Mouse (Mus musculus): ENCODE measurements around the gene Med17. TPM values are rescaled to one million over a fixed set of nuclear protein-coding genes. Genes with fewer than 3 reads are reported as not detected.
"Not testable (repeated sequence)": the region's sequence is repeated elsewhere in the genome, so short reads cannot be mapped to it uniquely, and the experiment has no call there.

Med17 gene
- polyA plus RNA-seq (2014; fragmentation: Nextera tagmentation; extraction: Ambion mirVana), result 20.5 and 25.8 TPM in 2 replicates

- peak within 1 kb of the TSS; percentile 74 to 84 for H3K27ac ChIP-seq (replicated peaks in 1 of 2; ENCODE audit: control insufficient read depth in 1 of 2, insufficient read depth in 1 of 2, low read depth in 2 of 2, low read length in 2 of 2)
- WGBS, result 2% methylated on average over 57 of the region's 57 CpGs
- H3K4me3 ChIP-seq (ENCODE audit: control insufficient read depth in 1 of 2, insufficient read depth in 1 of 2, low read depth in 1 of 2, low read length in 2 of 2), result peak within 1 kb of the TSS; percentile 83 to 88
- ATAC-seq (ENCODE audit: insufficient number of reproducible peaks, insufficient read depth, low FRiP score, low read depth), result peak; percentile 93
- H3K4me2 ChIP-seq (ENCODE audit: low read length), result peak within 1 kb of the TSS; percentile 88
- peak within 1 kb of the TSS; percentile 94 for H3K9ac ChIP-seq (ENCODE audit: low read length)
- no peaks in the 10 kb centered on the region for H3K9me3 ChIP-seq (ENCODE audit: control insufficient read depth, low read length)
- H3K4me1 ChIP-seq (ENCODE audit: control insufficient read depth in 2 of 2, insufficient read depth in 2 of 2, low read length in 2 of 2), result peaks cover 2 to 13% of the 10 kb centered on the region in 2 experiments; a peak in 3 of 4 replicates
- H3K36me3 ChIP-seq (ENCODE audit: control insufficient read depth, insufficient read depth, low read length), result peaks cover 27% of the 10 kb centered on the region
- no peaks in the 10 kb centered on the region for H3K27me3 ChIP-seq (ENCODE audit: control insufficient read depth, insufficient read depth, low read length)
These were observed at the start of gene Med17 for GRCm38 (mm10) chr9:15279649-15280490. Gene Med17 (minus strand): TSS chr9:15279931.

DNA sequence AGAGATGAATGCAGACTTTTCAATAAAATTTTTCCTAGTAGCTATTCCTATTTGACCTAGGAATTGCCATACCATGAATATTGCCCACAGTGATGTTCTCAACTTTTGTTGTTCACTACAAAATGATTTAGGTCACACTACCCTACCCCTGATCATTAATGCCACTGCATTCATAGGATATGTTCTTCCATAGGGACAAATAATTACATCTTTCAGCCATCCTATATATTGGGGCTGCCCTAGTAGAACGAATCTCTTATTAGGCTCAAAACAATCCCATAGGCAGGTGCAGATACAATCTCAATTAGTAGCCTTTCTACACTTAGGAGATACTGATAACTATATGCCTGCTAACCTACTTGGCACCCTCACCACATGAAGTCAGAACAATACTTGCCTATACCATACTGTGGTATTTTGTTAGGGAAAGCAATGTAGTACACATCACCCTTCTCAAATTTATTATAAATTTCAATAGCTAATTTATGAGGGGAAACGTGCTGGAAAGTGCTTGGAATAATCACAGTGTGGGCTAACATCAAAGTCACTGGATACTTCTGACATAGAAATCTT lies 38.5 kb upstream of the Med17 start:
- Histone ChIP-seq H3K4me3 (ENCODE audit: control insufficient read depth in 1 of 2, insufficient read depth in 1 of 2, low read depth in 1 of 2, low read length in 2 of 2) (no peak overlapping the region), H3K4me1 (ENCODE audit: control insufficient read depth in 2 of 2, insufficient read depth in 2 of 2, low read length in 2 of 2) (no peaks in the 10 kb centered on the region), H3K9ac (ENCODE audit: low read length) (no peak overlapping the region), H3K27ac (replicated peaks in 1 of 2; ENCODE audit: control insufficient read depth in 1 of 2, insufficient read depth in 1 of 2, low read depth in 2 of 2, low read length in 2 of 2) (no peak overlapping the region), H3K36me3 (ENCODE audit: control insufficient read depth, insufficient read depth, low read length) (peaks cover 66% of the 10 kb centered on the region), H3K9me3 (ENCODE audit: control insufficient read depth, low read length) (no peaks in the 10 kb centered on the region), H3K4me2 (ENCODE audit: low read length) (no peak overlapping the region), H3K27me3 (ENCODE audit: control insufficient read depth, insufficient read depth, low read length) (no peaks in the 10 kb centered on the region)
- no peak for ATAC-seq (ENCODE audit: insufficient number of reproducible peaks, insufficient read depth, low FRiP score, low read depth)
- 87% methylated on average over 2 of the region's 2 CpGs for WGBS

DNA sequence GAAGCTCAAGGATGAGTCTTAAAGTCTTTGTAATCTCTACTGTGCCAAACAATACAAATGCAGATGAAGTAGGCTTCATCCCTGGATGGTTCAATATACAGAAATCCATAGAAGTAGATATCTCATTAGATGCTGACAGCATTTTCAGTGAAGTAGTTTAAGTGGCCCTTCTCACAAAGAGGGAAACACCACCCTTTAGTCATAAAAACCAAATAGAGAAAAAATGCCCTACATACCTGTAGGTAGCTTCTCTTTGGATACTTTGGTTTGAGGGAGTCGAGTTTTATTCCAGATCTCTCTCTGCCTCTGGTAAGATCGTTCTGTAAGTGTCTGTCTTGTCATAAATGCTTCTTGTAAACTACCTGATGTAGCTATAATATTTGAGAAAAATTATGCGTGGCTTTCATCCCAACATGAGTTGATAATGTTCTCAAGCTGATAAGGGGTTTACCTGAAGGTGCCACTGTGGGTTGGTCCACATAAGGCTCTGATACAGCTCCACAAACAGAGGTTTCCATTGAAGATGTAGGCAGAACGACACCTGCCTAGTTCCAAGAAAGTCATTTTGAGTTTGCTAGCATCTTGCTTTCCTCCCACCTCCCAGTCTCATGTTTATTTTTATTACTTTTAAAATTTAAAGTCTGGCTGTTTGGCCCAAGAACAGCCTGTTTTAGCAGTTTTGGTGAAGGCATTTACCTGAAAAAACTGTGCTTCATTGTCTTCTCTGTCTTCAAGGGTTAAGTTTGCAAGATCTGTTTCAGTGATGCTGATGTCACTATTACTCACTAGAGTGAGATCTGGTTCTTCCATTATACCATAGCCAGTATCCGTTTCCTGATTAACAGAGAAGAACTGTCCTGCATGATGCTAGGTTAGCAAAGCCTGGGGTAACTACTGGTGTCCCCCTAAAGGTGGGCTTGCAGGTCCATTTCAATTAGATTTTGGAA lies 37.8 kb upstream of the Med17 start:
- Histone ChIP-seq H3K9ac (ENCODE audit: low read length) (no peak overlapping the region), H3K4me3 (ENCODE audit: control insufficient read depth in 1 of 2, insufficient read depth in 1 of 2, low read depth in 1 of 2, low read length in 2 of 2) (no peak overlapping the region), H3K9me3 (ENCODE audit: control insufficient read depth, low read length) (no peaks in the 10 kb centered on the region), H3K4me2 (ENCODE audit: low read length) (no peak overlapping the region), H3K36me3 (ENCODE audit: control insufficient read depth, insufficient read depth, low read length) (peaks cover 65% of the 10 kb centered on the region), H3K4me1 (ENCODE audit: control insufficient read depth in 2 of 2, insufficient read depth in 2 of 2, low read length in 2 of 2) (no peaks in the 10 kb centered on the region), H3K27me3 (ENCODE audit: control insufficient read depth, insufficient read depth, low read length) (no peaks in the 10 kb centered on the region), H3K27ac (replicated peaks in 1 of 2; ENCODE audit: control insufficient read depth in 1 of 2, insufficient read depth in 1 of 2, low read depth in 2 of 2, low read length in 2 of 2) (no peak overlapping the region)
- 60% methylated on average over 5 of the region's 5 CpGs for WGBS
- ATAC-seq (ENCODE audit: insufficient number of reproducible peaks, insufficient read depth, low FRiP score, low read depth), result no peak

- not testable (repeated sequence) for H3K4me2 ChIP-seq (ENCODE audit: low read length); H3K9ac ChIP-seq (ENCODE audit: low read length); H3K9me3 ChIP-seq (ENCODE audit: control insufficient read depth, low read length); H3K4me1 ChIP-seq (ENCODE audit: control insufficient read depth in 2 of 2, insufficient read depth in 2 of 2, low read length in 2 of 2); H3K27ac ChIP-seq (replicated peaks in 1 of 2; ENCODE audit: control insufficient read depth in 1 of 2, insufficient read depth in 1 of 2, low read depth in 2 of 2, low read length in 2 of 2); H3K4me3 ChIP-seq (ENCODE audit: control insufficient read depth in 1 of 2, insufficient read depth in 1 of 2, low read depth in 1 of 2, low read length in 2 of 2); ATAC-seq (ENCODE audit: insufficient number of reproducible peaks, insufficient read depth, low FRiP score, low read depth); H3K27me3 ChIP-seq (ENCODE audit: control insufficient read depth, insufficient read depth, low read length)
- peaks cover 65% of the 10 kb centered on the region for H3K36me3 ChIP-seq (ENCODE audit: control insufficient read depth, insufficient read depth, low read length)
- WGBS, result 76% methylated on average over 2 of the region's 2 CpGs
These were observed 36.6 kb upstream of the Med17 start for GRCm38 (mm10) chr9:15316296-15316695.

DNA sequence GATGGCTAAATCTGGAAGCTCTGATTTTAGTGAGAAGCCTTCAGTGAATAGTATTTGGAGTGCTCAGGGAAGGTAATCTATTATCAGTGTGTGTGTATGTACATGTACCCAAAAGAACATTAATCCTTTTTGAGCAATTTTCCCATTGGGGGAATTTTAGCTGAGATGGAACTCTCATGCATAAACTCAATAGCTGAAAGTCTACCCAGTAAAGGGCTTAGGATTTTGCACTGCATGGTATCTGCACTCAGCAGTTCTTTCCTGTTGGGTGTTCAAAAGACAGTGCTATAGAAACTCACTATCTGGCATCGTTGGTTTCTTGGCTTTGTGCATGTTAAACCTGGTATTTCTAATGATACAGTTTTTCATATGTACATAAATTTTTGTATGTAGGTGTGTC lies 34.9 kb upstream of the Med17 start:
- Histone ChIP-seq H3K4me1 (ENCODE audit: control insufficient read depth in 2 of 2, insufficient read depth in 2 of 2, low read length in 2 of 2) (no peaks in the 10 kb centered on the region), H3K27ac (replicated peaks in 1 of 2; ENCODE audit: control insufficient read depth in 1 of 2, insufficient read depth in 1 of 2, low read depth in 2 of 2, low read length in 2 of 2) (no peak overlapping the region), H3K9ac (ENCODE audit: low read length) (no peak overlapping the region), H3K36me3 (ENCODE audit: control insufficient read depth, insufficient read depth, low read length) (peaks cover 80% of the 10 kb centered on the region), H3K4me3 (ENCODE audit: control insufficient read depth in 1 of 2, insufficient read depth in 1 of 2, low read depth in 1 of 2, low read length in 2 of 2) (no peak overlapping the region), H3K27me3 (ENCODE audit: control insufficient read depth, insufficient read depth, low read length) (no peaks in the 10 kb centered on the region), H3K9me3 (ENCODE audit: control insufficient read depth, low read length) (no peaks in the 10 kb centered on the region), H3K4me2 (ENCODE audit: low read length) (no peak overlapping the region)
- WGBS, result 94% methylated on average over 1 of the region's 1 CpGs
- ATAC-seq (ENCODE audit: insufficient number of reproducible peaks, insufficient read depth, low FRiP score, low read depth), result no peak

- Histone ChIP-seq H3K27ac (replicated peaks in 1 of 2; ENCODE audit: control insufficient read depth in 1 of 2, insufficient read depth in 1 of 2, low read depth in 2 of 2, low read length in 2 of 2) (no peak overlapping the region), H3K36me3 (ENCODE audit: control insufficient read depth, insufficient read depth, low read length) (peaks cover 90% of the 10 kb centered on the region), H3K4me1 (ENCODE audit: control insufficient read depth in 2 of 2, insufficient read depth in 2 of 2, low read length in 2 of 2) (peaks cover 0 to 6% of the 10 kb centered on the region in 2 experiments; a peak in 1 of 4 replicates), H3K4me3 (ENCODE audit: control insufficient read depth in 1 of 2, insufficient read depth in 1 of 2, low read depth in 1 of 2, low read length in 2 of 2) (no peak overlapping the region), H3K27me3 (ENCODE audit: control insufficient read depth, insufficient read depth, low read length) (no peaks in the 10 kb centered on the region), H3K9me3 (ENCODE audit: control insufficient read depth, low read length) (no peaks in the 10 kb centered on the region), H3K9ac (ENCODE audit: low read length) (no peak overlapping the region), H3K4me2 (ENCODE audit: low read length) (no peak overlapping the region)
- no peak for ATAC-seq (ENCODE audit: insufficient number of reproducible peaks, insufficient read depth, low FRiP score, low read depth)
- 87% methylated on average over 5 of the region's 5 CpGs for WGBS
These were observed 33.9 kb upstream of the Med17 start for GRCm38 (mm10) chr9:15313633-15314032.

- H3K36me3 ChIP-seq (ENCODE audit: control insufficient read depth, insufficient read depth, low read length), result peaks cover 92% of the 10 kb centered on the region
- H3K9me3 ChIP-seq (ENCODE audit: control insufficient read depth, low read length), result no peaks in the 10 kb centered on the region
- no peak overlapping the region for H3K4me3 ChIP-seq (ENCODE audit: control insufficient read depth in 1 of 2, insufficient read depth in 1 of 2, low read depth in 1 of 2, low read length in 2 of 2)
- no peaks in the 10 kb centered on the region for H3K27me3 ChIP-seq (ENCODE audit: control insufficient read depth, insufficient read depth, low read length)
- H3K27ac ChIP-seq (replicated peaks in 1 of 2; ENCODE audit: control insufficient read depth in 1 of 2, insufficient read depth in 1 of 2, low read depth in 2 of 2, low read length in 2 of 2), result no peak overlapping the region
- no peak overlapping the region for H3K9ac ChIP-seq (ENCODE audit: low read length)
- no peak for ATAC-seq (ENCODE audit: insufficient number of reproducible peaks, insufficient read depth, low FRiP score, low read depth)
- H3K4me1 ChIP-seq (ENCODE audit: control insufficient read depth in 2 of 2, insufficient read depth in 2 of 2, low read length in 2 of 2), result peaks cover 0 to 13% of the 10 kb centered on the region in 2 experiments; a peak in 2 of 4 replicates
- WGBS, result 83% methylated on average over 2 of the region's 2 CpGs
- no peak overlapping the region for H3K4me2 ChIP-seq (ENCODE audit: low read length)
These were observed 32.5 kb upstream of the Med17 start for GRCm38 (mm10) chr9:15312054-15312735.
